Mouse (Mus musculus) adrenal gland, adult 10 weeks (tissue): Measurements from ENCODE around the gene Aimp2. TPM values are rescaled to one million over a fixed set of nuclear protein-coding genes. Genes with fewer than 3 reads are reported as not detected.

ENCODE experiments used
- polyA plus RNA-seq: library from polyadenylated mRNA; stranded (reverse); fragments of 350-450 nt; fragmentation: Illumina TruSeq; extraction: RNeasy Lipid Tissue Mini Kit (QIAGEN cat#74804); gene quantifications from one replicate; pipeline ENCODE4 v1.2.3, GENCODE M21; 2014; ENCODE audit warnings: low read depth, low replicate concordance

Gene Aimp2
- 7.9 TPM for polyA plus RNA-seq

GRCm38 (mm10) chr5:143909417-143910400 lies at the start of gene Aimp2, which contains the start of gene Pms2:
TSS of gene Aimp2 (minus strand) at chr5:143909847.
TSS of gene Pms2 (plus strand) at chr5:143909964.

GRCm38 (mm10) chr5:143932831-143933230 lies 23.2 kb upstream of the Aimp2 start, which contains the start of gene Rsph10b:
TSS of gene Rsph10b (plus strand) at chr5:143933035.

GRCm38 (mm10) chr5:143927875-143928274 lies 18.2 kb upstream of the Aimp2 start, which contains the start of gene Gm42421:
TSS of gene Gm42421 (plus strand) at chr5:143928175.

DNA sequence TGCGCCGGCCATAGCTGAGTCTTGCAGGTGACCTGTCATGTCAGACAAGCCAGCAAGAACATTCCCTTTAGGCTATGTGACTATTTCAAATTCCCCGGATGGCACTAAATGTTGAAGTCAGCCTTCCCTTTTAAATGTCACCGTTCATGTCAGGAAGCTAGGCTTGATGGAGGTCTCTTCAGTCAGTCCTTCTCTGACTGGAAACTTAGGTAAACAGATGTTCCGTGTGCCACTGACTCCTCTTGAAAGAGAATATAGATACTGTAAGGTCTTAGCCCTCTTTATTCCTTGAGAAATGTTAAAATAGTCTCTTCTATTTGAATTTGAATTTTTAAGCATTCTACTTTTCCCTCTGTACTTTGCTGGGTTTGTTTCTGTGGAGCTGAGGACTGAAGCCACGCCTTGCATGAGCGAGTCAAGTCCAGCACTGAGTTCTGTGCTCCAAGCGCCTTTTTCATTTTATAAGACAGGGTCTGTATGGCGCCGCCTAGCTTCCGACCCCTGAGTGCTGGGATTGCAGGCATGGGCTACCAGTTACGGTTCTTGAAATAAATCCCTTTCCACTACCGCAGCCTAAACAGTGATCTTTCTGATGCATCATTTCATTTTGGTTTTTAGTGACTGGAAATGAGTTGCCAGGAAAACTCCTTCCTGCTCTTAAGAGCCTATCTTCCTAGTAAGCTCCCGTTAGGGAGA lies 11.9 kb downstream of the Aimp2 start, which contains the start of gene Ankrd61:
TSS of gene Ankrd61 (minus strand) at position 51 of the 696 bp plus-strand sequence.

Other genes starting within 250 kb of the Aimp2 start
- 11.0 TPM for gene Usp42, start 177.6 kb downstream of the Aimp2 start, polyA plus RNA-seq
- 62.3 TPM for gene Eif2ak1, start 92.1 kb downstream of the Aimp2 start, polyA plus RNA-seq
- gene Ankrd61, start 12.2 kb downstream of the Aimp2 start, polyA plus RNA-seq: not detected
- gene Pms2, start 117 bp upstream of the Aimp2 start, polyA plus RNA-seq: 18.7 TPM
- not detected for gene Gm42421, start 18.3 kb upstream of the Aimp2 start, polyA plus RNA-seq
- gene Rsph10b, start 23.2 kb upstream of the Aimp2 start, polyA plus RNA-seq: 1.2 TPM
- gene Ccz1, start 105.0 kb upstream of the Aimp2 start, polyA plus RNA-seq: 156 TPM
- gene Ocm, start 116.8 kb upstream of the Aimp2 start, polyA plus RNA-seq: not detected
- 12.8 TPM for gene Lmtk2, start 190.6 kb upstream of the Aimp2 start, polyA plus RNA-seq